Mouse (Mus musculus) limb, embryonic 15.5 days (tissue): Measurements from ENCODE around the gene Prpf4b. TPM values are rescaled to one million over a fixed set of nuclear protein-coding genes. Genes with fewer than 3 reads are reported as not detected.
"Not testable (repeated sequence)": the region's sequence is repeated elsewhere in the genome, so short reads cannot be mapped to it uniquely, and the experiment has no call there.

Experiments
- ATAC-seq: fragments of 200-750 bp; cut with Nextera tagmentation; 2 replicates; pipeline ENCODE4 v1.8.0; 2017; ENCODE audit warnings: low read depth, moderate TSS enrichment; ENCODE audit not compliant: insufficient number of reproducible peaks, low FRiP score, low TSS enrichment
- H3K27ac ChIP-seq: fragments of 300-500 bp; sonication (generic); 2 replicates; pipeline ENCODE4 v1.5.1; 2015; ENCODE audit warnings: moderate library complexity, mild to moderate bottlenecking, inconsistent platforms
- H3K27me3 ChIP-seq: fragments of 300-500 bp; sonication (generic); 2 replicates; pipeline ENCODE4 v1.6.1; 2015; ENCODE audit warnings: inconsistent platforms
- H3K36me3 ChIP-seq: fragments of 300-500 bp; sonication (generic); 2 replicates; pipeline ENCODE4 v1.6.1; 2015; ENCODE audit warnings: inconsistent platforms
- H3K4me1 ChIP-seq: fragments of 300-500 bp; sonication (generic); 2 replicates; pipeline ENCODE4 v1.6.1; 2015; ENCODE audit warnings: inconsistent platforms
- H3K4me2 ChIP-seq: fragments of 300-500 bp; sonication (generic); 2 replicates; pipeline ENCODE4 v1.6.1; 2015; ENCODE audit warnings: mild to moderate bottlenecking, inconsistent platforms
- H3K4me3 ChIP-seq: fragments of 300-500 bp; sonication (generic); 2 replicates; pipeline ENCODE4 v1.5.1; 2015; ENCODE audit warnings: mild to moderate bottlenecking, inconsistent platforms
- H3K9ac ChIP-seq: fragments of 300-500 bp; sonication (generic); 2 replicates; pipeline ENCODE4 v1.6.1; 2015; ENCODE audit warnings: inconsistent platforms
- H3K9me3 ChIP-seq: fragments of 300-500 bp; sonication (generic); 2 replicates; pipeline ENCODE4 v1.6.1; 2016; ENCODE audit warnings: inconsistent platforms
- WGBS: fragments of 180-500 bp; shearing (Covaris S2); methylation state at CpG from one replicate; pipeline ENCODE4 v1.1.7; 2015; 5-methylcytosine and 5-hydroxymethylcytosine counted together
- polyA plus RNA-seq: library from polyadenylated mRNA; unstranded; fragments of >200 nt; fragmentation: Nextera tagmentation; extraction: Ambion mirVana; gene quantifications from 2 replicates; pipeline ENCODE4 v1.2.1, GENCODE M21; 2015

Prpf4b gene
- polyA plus RNA-seq, 1 experiment from 2014 or later: 73.2 TPM

DNA sequence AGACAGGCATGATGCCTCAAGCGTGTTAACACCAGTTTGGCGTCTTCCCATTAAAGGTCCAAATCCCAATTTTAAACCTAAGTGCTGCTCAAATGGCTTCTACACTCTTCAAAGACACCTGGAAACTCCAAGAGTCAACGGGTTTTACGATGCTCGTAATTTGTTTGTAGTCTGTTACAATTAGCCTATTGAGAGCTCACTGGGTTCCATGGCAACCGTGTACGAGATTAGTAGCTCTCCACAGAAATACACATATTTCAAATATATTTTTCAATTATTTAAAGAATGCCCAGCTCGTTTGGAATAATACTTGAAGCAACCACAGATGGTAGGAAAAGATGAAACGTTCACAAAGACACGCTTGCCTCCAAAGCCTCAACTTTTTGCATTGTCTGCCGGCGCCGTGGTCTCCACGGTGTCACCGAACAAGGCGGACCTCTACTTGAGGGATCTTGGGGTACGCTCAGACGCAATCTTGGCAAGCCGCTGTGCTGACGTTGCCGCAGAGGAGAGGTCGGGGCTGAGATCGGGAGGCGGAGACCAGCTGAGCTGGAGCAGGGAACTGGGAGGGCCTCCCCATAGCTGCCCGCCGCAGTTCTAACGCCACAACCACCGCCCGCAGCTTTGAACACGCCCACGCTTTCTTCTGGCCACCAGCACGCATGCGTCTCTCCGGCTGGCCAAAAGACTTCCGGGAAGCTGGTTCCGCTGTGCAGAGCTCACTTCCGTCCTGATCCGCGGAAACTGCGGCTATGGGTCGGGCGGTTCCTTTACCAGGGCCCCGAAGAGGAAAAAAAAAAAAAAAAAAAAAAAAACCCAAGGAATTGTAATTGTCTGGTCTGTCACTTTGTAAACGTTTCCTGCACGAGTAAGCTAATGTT, 1.1 kb upstream of the Prpf4b start:
- H3K4me2 ChIP-seq: peak overlapping the region; percentile 58
- peak overlapping the region; percentile 92 for H3K4me3 ChIP-seq
- peak overlapping the region; percentile 99 for H3K27ac ChIP-seq
- ATAC-seq: peak; percentile 94
- H3K9ac ChIP-seq: peak overlapping the region; percentile 42; the same call in 1 of the 2 replicates
- no peaks in the 10 kb centered on the region for H3K27me3 ChIP-seq
- H3K4me1 ChIP-seq: peaks cover 18% of the 10 kb centered on the region
- no peaks in the 10 kb centered on the region for H3K36me3 ChIP-seq
- no peaks in the 10 kb centered on the region for H3K9me3 ChIP-seq
- WGBS: 1% methylated on average over 45 of the region's 45 CpGs

DNA sequence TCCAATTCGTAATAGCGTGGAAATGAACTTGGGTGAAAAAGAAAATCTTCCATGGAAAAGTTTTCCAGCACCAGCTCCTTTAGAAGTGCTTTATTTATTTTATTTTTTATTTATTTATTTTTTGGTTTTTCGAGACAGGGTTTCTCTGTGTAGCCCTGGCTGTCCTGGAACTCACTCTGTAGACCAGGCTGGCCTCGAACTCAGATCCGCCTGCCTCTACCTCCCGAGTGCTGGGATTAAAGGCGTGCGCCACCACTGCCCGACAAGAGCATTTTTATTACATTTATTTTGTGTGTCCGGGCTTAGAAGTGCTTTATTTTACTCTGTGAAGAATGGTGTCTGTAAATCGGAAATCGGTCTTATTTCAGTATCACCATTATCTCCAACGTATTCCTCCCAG, 366 bp upstream of the Prpf4b start:
- Histone ChIP-seq H3K4me2 (peak overlapping the region; percentile 58), H3K4me3 (peak overlapping the region; percentile 92), H3K4me1 (peaks cover 18% of the 10 kb centered on the region), H3K27ac (peak overlapping the region; percentile 99), H3K9ac (peak overlapping the region; percentile 96; the same call in 1 of the 2 replicates)
- ATAC-seq, H3K36me3 ChIP-seq, H3K27me3 ChIP-seq, H3K9me3 ChIP-seq: not testable (repeated sequence)
- WGBS: 14% methylated on average over 13 of the region's 13 CpGs

DNA sequence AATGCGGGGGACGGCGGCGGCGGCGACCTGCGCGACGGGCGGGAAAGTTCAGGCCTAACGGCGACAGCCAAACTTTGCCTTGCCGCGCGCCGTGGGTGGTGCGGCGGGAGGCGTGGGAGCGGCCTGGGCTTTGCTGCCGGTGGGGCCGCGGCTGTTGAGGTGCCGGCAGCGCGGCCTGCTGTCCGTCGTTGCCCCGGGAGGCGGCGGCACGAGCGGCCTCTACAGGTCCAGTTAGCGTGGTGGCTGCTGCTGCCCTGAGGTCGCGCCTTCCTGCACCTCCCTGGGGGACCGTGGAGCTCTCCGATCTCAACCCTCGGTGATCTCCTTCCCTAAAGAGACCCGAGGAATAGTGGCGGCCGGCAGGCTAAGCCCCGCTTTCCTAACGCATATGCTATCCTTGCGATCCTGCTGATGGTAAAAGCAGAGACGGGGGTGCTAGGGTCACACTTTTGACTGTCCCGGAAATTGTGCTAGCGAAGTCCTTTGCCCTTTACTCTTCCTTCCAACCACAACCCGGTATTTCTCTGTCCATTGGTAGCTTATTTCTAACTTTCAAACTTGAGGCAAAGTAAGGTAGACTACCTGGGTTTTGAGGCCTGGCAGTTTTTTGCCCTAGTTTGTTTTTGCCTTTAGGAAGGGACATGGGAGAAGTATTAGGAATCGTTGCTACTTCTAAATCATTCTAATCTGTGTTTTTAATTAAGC, 791 bp downstream of the Prpf4b start:
- Histone ChIP-seq H3K4me2 (peak overlapping the region; percentile 58), H3K9ac (peak overlapping the region; percentile 96), H3K36me3 (no peaks in the 10 kb centered on the region), H3K4me1 (peaks cover 18% of the 10 kb centered on the region), H3K9me3 (no peaks in the 10 kb centered on the region), H3K27me3 (no peaks in the 10 kb centered on the region), H3K27ac (peak overlapping the region; percentile 99), H3K4me3 (peak overlapping the region; percentile 92)
- ATAC-seq: peak; percentile 5; the same call in 1 of the 2 replicates
- under 1% methylated on average over 50 of the region's 50 CpGs for whole genome bisulfite sequencing

DNA sequence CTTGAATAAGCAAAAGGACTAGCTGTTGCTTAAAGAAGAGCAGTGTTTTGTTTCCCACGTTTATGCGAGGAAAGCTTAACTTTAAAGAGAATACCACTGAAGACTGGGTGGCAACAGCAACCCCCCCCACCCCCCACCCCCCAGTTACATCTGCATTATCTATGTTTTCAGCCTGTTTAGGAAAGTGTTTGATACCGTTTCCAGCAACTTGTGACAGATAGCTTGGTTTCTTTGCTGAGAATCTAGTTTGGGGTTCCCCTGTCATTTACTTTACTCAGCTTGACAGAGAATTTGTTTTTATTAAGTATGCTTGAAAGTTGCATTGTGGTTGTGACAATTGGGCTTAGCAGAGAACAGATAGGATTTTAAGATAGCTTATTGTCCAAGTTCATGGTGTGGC, 1.4 kb downstream of the Prpf4b start:
- H3K4me2 ChIP-seq: peak overlapping the region; percentile 58
- 7% methylated on average over 3 of the region's 3 CpGs for WGBS
- H3K27me3 ChIP-seq: no peaks in the 10 kb centered on the region
- no peaks in the 10 kb centered on the region for H3K9me3 ChIP-seq
- peak overlapping the region; percentile 96 for H3K9ac ChIP-seq
- no peak for ATAC-seq
- H3K36me3 ChIP-seq: 0 out of 2 replicates have a peak, but pooled peaks cover 3% of the 10 kb centered on the region
- H3K4me1 ChIP-seq: peaks cover 18% of the 10 kb centered on the region
- H3K4me3 ChIP-seq: peak overlapping the region; percentile 92
- no peak overlapping the region for H3K27ac ChIP-seq

DNA sequence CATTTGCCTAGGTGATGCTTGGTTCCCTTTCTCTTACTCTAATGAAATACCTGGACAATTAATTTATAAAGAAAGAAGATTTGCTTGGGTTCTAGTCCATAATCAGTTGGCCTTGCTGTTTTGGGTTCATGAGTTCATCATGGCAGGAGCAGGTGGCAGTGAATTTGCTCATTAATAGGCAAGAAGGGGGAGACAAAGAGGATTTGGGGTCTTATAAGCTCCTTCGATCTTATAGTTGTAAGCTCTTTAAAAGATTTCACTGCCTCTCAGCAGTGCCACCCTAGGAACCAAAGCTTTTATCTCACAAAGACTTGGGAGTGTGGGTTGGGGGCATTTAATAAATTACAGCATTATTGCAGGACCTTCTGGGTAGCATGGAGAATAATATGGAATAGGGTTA, 17.8 kb downstream of the Prpf4b start:
- ATAC-seq: no peak
- WGBS: 80% methylated on average over 1 of the region's 1 CpGs
- Histone ChIP-seq H3K27ac (no peak overlapping the region), H3K4me3 (no peak overlapping the region), H3K9me3 (no peaks in the 10 kb centered on the region), H3K27me3 (no peaks in the 10 kb centered on the region), H3K36me3 (peaks cover 87% of the 10 kb centered on the region), H3K4me2 (no peak overlapping the region), H3K9ac (no peak overlapping the region), H3K4me1 (no peaks in the 10 kb centered on the region)

DNA sequence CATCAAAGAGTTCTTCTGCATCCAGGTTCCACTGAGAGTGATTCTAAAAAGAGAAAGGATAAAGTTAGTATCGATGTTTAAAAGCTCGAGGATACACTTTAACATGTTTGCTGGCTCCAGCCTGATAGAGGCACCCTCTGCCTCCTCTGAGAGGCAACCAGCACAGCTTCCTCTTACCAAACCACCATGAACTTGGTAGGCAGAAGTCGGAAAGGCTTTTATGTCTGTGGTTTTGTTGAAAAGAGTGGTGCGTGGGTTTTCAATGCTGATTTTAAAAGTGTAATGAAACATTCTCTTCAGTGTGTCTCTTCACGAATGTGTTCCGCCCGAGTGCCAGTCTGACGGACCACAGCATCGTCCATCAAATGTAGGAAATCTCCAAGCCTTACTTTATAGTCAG, 39.5 kb downstream of the Prpf4b start:
- H3K4me3 ChIP-seq: no peak overlapping the region
- H3K27me3 ChIP-seq: no peaks in the 10 kb centered on the region
- no peaks in the 10 kb centered on the region for H3K9me3 ChIP-seq
- H3K36me3 ChIP-seq: no peaks in the 10 kb centered on the region
- H3K27ac ChIP-seq: no peak overlapping the region
- WGBS: 81% methylated on average over 9 of the region's 9 CpGs
- H3K4me1 ChIP-seq: 0 out of 2 replicates have a peak, but pooled peaks cover 2% of the 10 kb centered on the region
- no peak overlapping the region for H3K9ac ChIP-seq
- no peak for ATAC-seq
- H3K4me2 ChIP-seq: no peak overlapping the region

DNA sequence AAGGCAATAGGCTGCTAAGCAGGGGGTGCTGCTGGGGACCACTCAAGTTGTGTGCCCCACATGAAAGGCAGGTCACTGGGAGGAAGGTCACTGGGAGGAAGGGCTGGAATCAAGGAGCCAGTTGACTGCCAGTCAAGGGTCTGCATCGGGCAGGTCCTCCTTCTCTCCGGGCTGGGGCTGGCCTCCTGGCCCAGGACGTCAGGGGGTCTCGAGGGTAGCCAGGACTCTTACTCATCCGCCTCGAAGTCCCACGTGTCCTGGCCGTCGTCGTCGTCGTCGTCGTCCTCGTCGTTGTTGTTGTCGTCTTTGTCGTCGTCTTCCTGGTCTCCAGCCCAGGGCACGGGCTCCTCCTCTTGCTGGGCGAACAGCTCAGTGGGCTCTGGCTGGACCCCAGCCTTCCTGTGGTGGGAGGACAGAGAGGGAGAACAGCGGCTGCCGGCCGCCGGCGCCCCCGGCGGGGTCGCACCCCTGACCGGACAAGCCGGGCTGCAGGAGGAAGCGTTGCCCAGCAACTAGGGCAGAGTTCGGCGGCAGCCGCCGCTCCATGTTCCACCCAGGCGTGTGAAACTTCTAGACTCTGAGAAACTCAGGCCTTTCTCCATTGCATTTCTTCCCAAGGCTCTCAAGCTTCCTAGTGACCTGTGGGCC, 41.5 kb downstream of the Prpf4b start:
- no peaks in the 10 kb centered on the region for H3K9me3 ChIP-seq
- H3K27me3 ChIP-seq: no peaks in the 10 kb centered on the region
- no peaks in the 10 kb centered on the region for H3K36me3 ChIP-seq
- H3K4me3 ChIP-seq: peak overlapping the region; percentile 27
- H3K9ac ChIP-seq: no peak overlapping the region; the same call in 1 of the 2 replicates
- peak overlapping the region; percentile 41 for H3K4me2 ChIP-seq
- no peak for ATAC-seq
- 0 out of 2 replicates have a peak, but pooled peaks cover 2% of the 10 kb centered on the region for H3K4me1 ChIP-seq
- WGBS: 43% methylated on average over 37 of the region's 37 CpGs
- no peak overlapping the region for H3K27ac ChIP-seq

DNA sequence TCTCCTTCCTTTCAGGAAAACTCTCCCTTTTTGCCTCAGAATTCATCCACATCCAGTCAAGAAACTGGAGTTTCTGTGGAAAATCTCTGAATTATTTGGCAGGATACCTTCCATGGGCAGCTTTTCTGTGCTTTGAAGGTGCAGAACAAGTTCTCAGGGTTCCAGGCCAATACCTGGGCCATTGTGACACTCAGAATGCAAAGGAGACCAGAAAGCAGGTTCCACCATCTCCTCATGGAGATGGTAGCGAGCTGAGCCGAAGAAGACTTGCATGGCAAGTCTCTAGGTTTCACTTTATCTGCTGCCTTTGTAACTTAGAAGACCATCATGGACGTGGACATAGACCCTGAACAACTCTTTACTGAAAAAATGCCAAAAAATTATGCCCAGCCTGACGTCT, 49.1 kb downstream of the Prpf4b start, which contains the start of the genes Fam217a and 4933417A18Rik:
Gene Fam217a (minus strand): TSS at position 101 of the 400 bp plus-strand sequence.
Gene 4933417A18Rik (plus strand): TSS at position 200 of the 400 bp plus-strand sequence.
- ATAC-seq: no peak
- 83% methylated on average over 4 of the region's 4 CpGs for WGBS

DNA sequence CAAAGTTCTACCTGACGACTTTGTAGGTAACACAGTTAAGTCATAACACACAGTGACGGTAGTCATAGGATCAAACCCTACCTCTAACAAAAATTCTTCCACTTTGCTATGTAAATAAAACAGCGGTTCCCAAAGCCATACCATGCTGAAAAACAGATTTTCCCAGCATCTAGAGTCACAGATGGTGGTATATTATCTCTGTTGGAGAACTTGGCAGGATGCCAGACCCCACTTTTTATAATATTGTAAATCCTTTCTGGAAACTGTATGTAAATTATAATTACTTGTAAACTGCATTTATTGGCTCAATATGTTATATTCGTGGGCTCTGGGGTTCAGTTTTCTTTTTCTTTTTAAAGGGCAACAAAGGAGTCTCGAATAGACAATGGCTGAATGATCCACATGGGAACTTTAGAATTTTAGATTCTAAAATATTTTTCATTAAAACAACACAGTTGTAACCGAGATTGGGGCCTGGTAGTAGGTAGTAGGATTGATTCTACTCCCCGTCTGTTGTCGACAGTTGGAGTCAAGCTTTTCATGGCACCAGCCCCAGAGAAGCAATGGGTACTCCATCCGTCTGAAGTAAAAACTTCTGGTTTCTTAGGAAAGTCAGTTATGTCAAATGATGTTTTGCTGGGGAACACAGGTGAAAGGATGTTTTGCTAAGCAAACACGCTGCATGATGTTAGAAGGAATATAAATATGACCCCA, 60.0 kb downstream of the Prpf4b start:
- H3K4me2 ChIP-seq: no peak overlapping the region
- ATAC-seq: no peak
- no peak overlapping the region for H3K4me3 ChIP-seq
- no peaks in the 10 kb centered on the region for H3K4me1 ChIP-seq
- H3K9me3 ChIP-seq: no peaks in the 10 kb centered on the region
- WGBS: 48% methylated on average over 10 of the region's 10 CpGs
- H3K27ac ChIP-seq: no peak overlapping the region
- H3K36me3 ChIP-seq: no peaks in the 10 kb centered on the region
- no peak overlapping the region for H3K9ac ChIP-seq
- peaks cover 5% of the 10 kb centered on the region; the same call in 1 of the 2 replicates for H3K27me3 ChIP-seq

More for the DNA sequence above, 49.1 kb downstream of the Prpf4b start, which contains the start of the genes Fam217a and 4933417A18Rik:
- Histone ChIP-seq H3K27ac (no peak within 1 kb of the TSS), H3K4me2 (no peak within 1 kb of the TSS), H3K4me3 (no peak within 1 kb of the TSS), H3K4me1 (0 out of 2 replicates have a peak, but pooled peaks cover 2% of the 10 kb centered on the region), H3K27me3 (no peaks in the 10 kb centered on the region), H3K9me3 (no peaks in the 10 kb centered on the region), H3K9ac (no peak within 1 kb of the TSS), H3K36me3 (no peaks in the 10 kb centered on the region)

DNA sequence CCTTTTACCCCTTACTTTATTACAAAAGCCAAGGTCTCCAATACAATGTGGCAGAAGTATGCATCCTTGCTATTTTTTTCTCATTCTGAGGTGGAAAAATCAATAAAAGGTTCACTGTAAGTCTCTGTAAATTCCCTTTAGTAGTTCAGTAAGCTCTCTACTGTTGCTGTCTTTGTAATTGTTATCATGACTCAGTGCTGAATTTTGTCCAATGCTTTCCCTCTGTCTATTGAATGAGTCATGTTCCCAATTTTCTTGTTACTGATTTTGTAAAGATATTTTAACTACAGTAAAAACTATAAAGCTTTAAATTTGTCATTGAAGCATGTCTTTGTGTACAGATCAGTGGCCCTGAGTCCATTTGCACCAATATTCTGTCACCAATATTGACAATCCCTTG, 67.3 kb downstream of the Prpf4b start:
- no peak overlapping the region for H3K9ac ChIP-seq
- no peaks in the 10 kb centered on the region for H3K4me1 ChIP-seq
- ATAC-seq: no peak
- H3K27me3 ChIP-seq: no peaks in the 10 kb centered on the region
- no peaks in the 10 kb centered on the region for H3K36me3 ChIP-seq
- no peaks in the 10 kb centered on the region for H3K9me3 ChIP-seq
- H3K27ac ChIP-seq: no peak overlapping the region
- no peak overlapping the region for H3K4me3 ChIP-seq
- H3K4me2 ChIP-seq: no peak overlapping the region

DNA sequence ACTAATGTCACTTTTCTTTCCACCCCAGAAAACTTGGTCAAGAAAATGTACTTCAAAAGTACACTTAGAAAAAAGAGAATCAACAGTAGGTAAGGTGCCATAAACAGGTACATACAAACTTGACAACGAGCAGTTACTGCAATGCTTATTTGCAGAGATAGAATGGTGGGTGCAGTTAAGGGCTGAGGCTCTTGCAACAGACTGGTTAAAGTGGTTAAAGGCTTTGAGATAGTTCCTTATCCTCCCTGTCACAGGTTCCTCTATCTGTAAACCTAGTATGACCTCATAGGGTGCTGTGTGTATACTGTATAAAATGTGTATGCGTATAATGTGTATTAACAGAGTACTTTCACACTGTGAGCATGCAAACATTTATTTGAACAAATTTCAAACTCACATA, 76.3 kb downstream of the Prpf4b start:
- not testable (repeated sequence) for H3K36me3 ChIP-seq, H3K4me3 ChIP-seq, H3K4me1 ChIP-seq, H3K27ac ChIP-seq, H3K9ac ChIP-seq, H3K4me2 ChIP-seq, H3K27me3 ChIP-seq, ATAC-seq, H3K9me3 ChIP-seq
- WGBS: 85% methylated on average over 2 of the region's 2 CpGs
